Mouse (Mus musculus): ENCODE measurements around the gene Gm20388.

DNA sequence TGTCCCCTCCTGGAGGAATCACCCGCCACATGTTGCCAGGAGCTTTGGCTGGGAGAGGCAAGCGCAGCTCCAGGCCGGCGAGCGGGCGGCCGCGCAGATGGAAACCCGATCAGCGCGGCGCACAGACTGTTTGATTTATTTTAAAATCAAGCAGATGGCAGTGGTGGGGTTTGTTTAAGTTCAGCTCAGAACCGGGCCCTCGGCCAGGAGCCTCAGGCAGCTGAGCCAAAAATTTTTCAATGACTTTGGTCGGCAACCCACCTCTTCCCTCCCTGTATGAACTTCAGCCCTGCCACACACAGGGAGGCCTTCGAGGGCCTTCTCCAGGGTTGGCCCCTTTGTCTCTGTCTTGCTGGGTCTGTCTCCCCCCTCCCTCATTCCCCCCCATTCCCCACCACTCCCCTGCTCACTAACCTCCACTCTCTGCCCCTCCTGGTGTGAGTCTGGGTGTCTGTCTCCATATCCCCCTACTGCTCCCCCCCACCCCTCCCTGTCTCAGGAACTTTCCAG is 354.4 kb downstream of the Gm20388 start:
- TF ChIP-seq CTCF (IDR thresholded peaks at IDR 0.05; ENCODE audit: insufficient read depth, low read depth, low read length), result no peak
- TF ChIP-seq POLR2A (IDR thresholded peaks at IDR 0.05; ENCODE audit: insufficient read depth, low read depth, low read length), result no peak

Measured in olfactory bulb, adult 2 months (tissue).